Mouse (Mus musculus): ENCODE data around the gene Gm8857. TPM values are rescaled to one million over a fixed set of nuclear protein-coding genes. Genes with fewer than 3 reads are reported as not detected.
"Not testable (repeated sequence)": the region's sequence is repeated elsewhere in the genome, so short reads cannot be mapped to it uniquely, and the experiment has no call there.

Gm8857 gene
- total RNA-seq (2014; fragmentation: Nextera tagmentation): not detected in 2 replicates
- not detected in 2 replicates for total RNA-seq (2017)

- ATAC-seq (replicated peaks; ENCODE audit: low FRiP score, low TSS enrichment, poor library complexity, severe bottlenecking): not testable (repeated sequence)
Measured at GRCm38 (mm10) chr5:10947505-10947904, at the start of gene Gm8857, which contains the start of gene Gm8871. Gene Gm8857, plus strand, starts transcription at chr5:10947807. Gene Gm8871, plus strand, starts transcription at chr5:10947805.

- not testable (repeated sequence) for ATAC-seq (replicated peaks; ENCODE audit: low FRiP score, low TSS enrichment, poor library complexity, severe bottlenecking)
Measured at GRCm38 (mm10) chr5:10953512-10953911, 5.9 kb downstream of the Gm8857 start.

GRCm38 (mm10) chr5:10958057-10958456, 10.4 kb downstream of the Gm8857 start:
- ATAC-seq (replicated peaks; ENCODE audit: low FRiP score, low TSS enrichment, poor library complexity, severe bottlenecking): not testable (repeated sequence)

Other genes with a start within 250 kb of the Gm8857 start
- gene Gm8871, start within 50 bp of the Gm8857 start, total RNA-seq (2014; fragmentation: Nextera tagmentation): not detected in 2 replicates
- not detected in 2 replicates for gene Gm8871, start within 50 bp of the Gm8857 start, total RNA-seq (2017)
- not detected in 2 replicates for gene Gm8879, start 179.8 kb downstream of the Gm8857 start, total RNA-seq (2014; fragmentation: Nextera tagmentation)
- not detected in 2 replicates for gene Gm8879, start 179.8 kb downstream of the Gm8857 start, total RNA-seq (2017)
- not detected in 2 replicates for gene Gm5861, start 235.3 kb downstream of the Gm8857 start, total RNA-seq (2014; fragmentation: Nextera tagmentation)
- gene Gm5861, start 235.3 kb downstream of the Gm8857 start, total RNA-seq (2017): not detected in 2 replicates

All from megakaryocyte-erythroid progenitor cell, adult 5-6 weeks (primary cell).